In the genomic region with DNA sequence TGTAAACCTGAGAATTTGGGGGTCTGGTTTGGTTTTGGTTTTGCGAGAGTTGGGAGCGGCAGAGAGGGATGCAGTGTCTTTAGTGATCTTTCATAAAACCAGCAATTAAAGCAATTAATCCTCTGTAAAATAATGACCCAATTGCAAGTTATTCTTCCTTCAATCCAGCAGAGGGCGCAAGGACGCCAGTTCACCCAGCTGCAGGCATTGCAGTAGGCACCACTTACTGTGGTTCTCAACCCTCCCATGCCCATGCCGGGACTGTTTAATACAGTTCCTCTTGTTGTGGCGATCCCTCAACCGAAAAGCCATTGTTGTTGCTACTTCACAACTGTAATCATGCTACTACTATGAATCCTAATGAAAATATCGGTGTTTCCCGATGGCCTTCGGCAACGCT, we compare ENCODE assay signal across 10 mouse cellular contexts.
DNase-seq lines count a peak whose midpoint lies in the region; ATAC-seq and TF ChIP-seq lines count a peak whose summit lies in the region.
"Had no signal": no experiment of that assay in that cellular context is flagged by ENCODE, and none has a peak within 500 bp of the region (broad histone marks: within the 10 kb centered on the region; RNA-seq: fewer than 3 reads in every experiment).

No protein-coding gene starts in this region.

- DNase-seq in kidney, adult 18-20 months = peak; percentile 50
- DNase-seq in kidney, adult 11 months = no peak
- peak; percentile 57 for DNase-seq in MN1 (ENCODE audit: low spot score)
- DNase-seq in cerebellum, adult 8-10 months = peak; percentile 65
- DNase-seq in gastrocnemius, adult 2 months = peak; percentile 58
- peak; percentile 67 for DNase-seq in kidney, postnatal 10 days
- DNase-seq in skeletal muscle tissue, adult 2 months (ENCODE audit: low read depth, low spot score) = peak; percentile 54

- H3K27ac ChIP-seq in gastrocnemius, adult 2 months = no peak overlapping the region
- H3K27ac ChIP-seq: embryonic facial prominence, embryonic 13.5 days; lung, embryonic 15.5 days had no signal

- intact Hi-C loops in gastrocnemius, adult 2 months (cut with DNase I) = loop anchor here (1.0 to 2.0 kb wide), 2 partner anchors 75 to 322 kb away; a partner anchor contains a TSS

- peak; percentile 81 for TF ChIP-seq CTCF in gastrocnemius, adult 2 months (IDR thresholded peaks at IDR 0.05)

- ATAC-seq in megakaryocyte-erythroid progenitor cell, adult 5-6 weeks (replicated peaks; ENCODE audit: low FRiP score, low TSS enrichment, poor library complexity, severe bottlenecking) = peak; percentile 91

- no peak overlapping the region for H3K4me3 ChIP-seq in gastrocnemius, adult 2 months
- H3K4me3 ChIP-seq: embryonic facial prominence, embryonic 13.5 days; lung, embryonic 15.5 days had no signal
